Mouse (Mus musculus) layer of hippocampus, adult 2 months (tissue): ENCODE measurements around the gene Otulin. TPM values are rescaled to one million over a fixed set of nuclear protein-coding genes. Genes with fewer than 3 reads are reported as not detected.

ENCODE experiments used
- DNase-seq, 2 experiments: peaks; one replicate each; pipeline ENCODE4 v3.0.0; 2022; ENCODE audit warnings: low spot score in 2 of 2
- H3K27ac ChIP-seq: fragments of 200-600 bp; 2 replicates; pipeline ENCODE4 v1.8.1; 2022
- H3K4me3 ChIP-seq: fragments of 200-600 bp; 2 replicates; pipeline ENCODE4 v1.8.1; 2022; ENCODE audit warnings: mild to moderate bottlenecking
- CTCF ChIP-seq: fragments of 200-600 bp; conservative IDR thresholded peaks from 2 replicates; pipeline ENCODE4 v1.8.1; 2022; ENCODE audit warnings: antibody characterized with exemption, mild to moderate bottlenecking, moderate library complexity
- total RNA-seq, 2 experiments: library from RNA; stranded (reverse); gene quantifications; 2 replicates each; pipeline ENCODE4 v1.2.3; 2021

The Otulin gene
- total RNA-seq, 2 experiments from 2014 or later, result 19.4 to 23.1 TPM

DNA sequence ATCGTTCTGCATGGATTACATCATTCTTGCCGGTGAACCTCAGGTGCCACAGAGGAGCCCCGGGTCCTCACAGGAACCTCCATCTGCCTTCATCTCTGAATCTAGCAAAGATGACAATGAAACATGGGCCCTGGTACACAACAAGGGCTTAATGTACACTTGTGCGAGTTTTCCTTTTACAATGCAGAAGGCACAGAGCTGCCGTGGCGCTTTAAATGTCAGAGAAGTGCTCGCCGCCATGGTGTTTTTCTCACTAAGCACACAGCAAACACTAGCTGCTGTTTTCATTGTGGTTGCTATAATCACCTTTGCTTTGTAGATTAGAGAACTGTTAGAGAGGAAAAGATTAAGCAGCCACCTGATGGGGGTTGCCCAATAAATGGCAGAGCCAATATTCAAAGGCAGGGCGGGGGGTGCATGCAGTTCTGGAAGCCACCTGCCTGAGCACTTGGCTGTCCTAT, 37.5 kb upstream of the Otulin start:
- Histone ChIP-seq H3K27ac (no peak overlapping the region), H3K4me3 (no peak overlapping the region)
- no peak for DNase-seq
- TF ChIP-seq CTCF, result no peak

DNA sequence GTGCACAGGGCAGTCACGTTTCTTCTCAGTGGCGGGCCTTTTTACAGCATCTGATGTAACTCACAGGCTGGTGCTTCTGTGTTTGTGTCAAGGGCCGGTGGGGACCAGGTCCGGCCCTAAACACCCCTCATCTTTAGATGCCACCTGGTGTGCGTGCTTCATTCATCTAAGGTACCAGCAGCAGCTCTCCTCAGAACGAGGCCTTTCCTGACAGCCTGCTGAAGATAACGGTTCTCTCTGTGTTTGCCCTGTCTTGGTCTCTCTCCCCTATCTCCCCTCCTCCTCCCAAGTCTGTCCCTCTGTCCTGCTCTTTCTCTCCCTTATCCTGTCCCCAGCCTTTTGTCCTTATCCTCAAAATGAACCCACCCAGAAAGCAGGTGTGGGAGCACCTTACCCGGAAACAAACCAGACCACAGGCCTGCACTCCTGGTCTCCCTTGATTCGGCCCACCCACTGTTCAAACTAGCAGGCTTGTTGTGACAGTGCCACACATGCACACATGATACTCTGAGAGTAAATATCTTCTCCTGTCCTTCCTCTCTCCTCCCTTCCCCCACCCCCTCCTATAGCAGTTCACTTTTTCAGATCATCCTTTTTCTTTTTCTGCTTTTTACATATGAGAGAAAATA, 36.5 kb upstream of the Otulin start:
- TF ChIP-seq CTCF, result no peak
- no peak for DNase-seq
- no peak overlapping the region for H3K4me3 ChIP-seq
- 0 out of 2 replicates have a peak overlapping the region, but pooled peaks have one; percentile 7 for H3K27ac ChIP-seq

DNA sequence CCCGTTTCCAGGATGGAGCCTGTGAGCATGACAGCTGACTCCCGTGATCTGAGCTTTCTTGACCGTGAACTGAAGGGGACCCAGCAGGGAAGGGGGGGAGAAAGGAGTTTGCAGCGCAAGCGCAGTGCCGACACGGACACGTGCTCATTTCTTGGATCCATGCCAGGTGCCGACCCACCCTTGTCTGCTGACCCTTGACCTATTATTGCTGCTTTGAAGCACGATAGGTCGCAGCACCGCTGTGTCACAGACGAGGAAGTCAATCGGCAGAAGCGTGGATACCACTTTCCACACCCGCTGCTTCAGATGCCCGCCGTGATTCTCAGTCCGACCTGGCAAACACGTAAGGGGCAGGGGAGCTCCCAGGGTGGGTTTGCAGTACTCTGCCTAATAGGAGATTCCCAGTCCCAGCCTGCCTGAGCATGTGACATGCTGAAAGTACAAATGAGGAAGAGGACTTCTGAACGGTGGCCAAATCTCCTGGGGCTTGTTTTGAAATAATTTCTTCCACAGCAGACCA, 35.0 kb upstream of the Otulin start:
- no peak for DNase-seq
- peak overlapping the region; percentile 64 for H3K27ac ChIP-seq
- peak overlapping the region; percentile 17; the same call in 1 of the 2 replicates for H3K4me3 ChIP-seq
- no peak for TF ChIP-seq CTCF

DNA sequence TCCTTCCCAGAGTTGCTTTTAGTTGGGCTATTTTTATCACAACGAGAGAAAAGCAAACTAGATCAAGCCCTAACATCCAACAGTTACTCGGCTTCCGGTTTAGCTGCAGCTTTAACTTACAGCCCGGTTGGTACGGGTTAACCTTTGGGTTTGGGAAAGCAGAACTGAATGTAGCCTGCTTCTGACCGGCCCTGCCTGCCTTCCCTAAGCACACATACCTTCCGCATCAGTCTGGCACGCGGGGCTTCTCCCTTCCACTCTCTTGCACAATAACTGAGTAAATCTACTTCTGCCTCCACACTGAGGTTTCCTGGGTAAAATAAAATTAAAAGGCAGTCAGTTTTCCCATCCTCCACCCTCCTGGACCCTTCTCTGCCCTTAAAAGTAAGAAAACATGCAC, 33.6 kb upstream of the Otulin start:
- no peak for TF ChIP-seq CTCF
- DNase-seq, result no peak
- Histone ChIP-seq H3K4me3 (no peak overlapping the region), H3K27ac (0 out of 2 replicates have a peak overlapping the region, but pooled peaks have one; percentile 14)

DNA sequence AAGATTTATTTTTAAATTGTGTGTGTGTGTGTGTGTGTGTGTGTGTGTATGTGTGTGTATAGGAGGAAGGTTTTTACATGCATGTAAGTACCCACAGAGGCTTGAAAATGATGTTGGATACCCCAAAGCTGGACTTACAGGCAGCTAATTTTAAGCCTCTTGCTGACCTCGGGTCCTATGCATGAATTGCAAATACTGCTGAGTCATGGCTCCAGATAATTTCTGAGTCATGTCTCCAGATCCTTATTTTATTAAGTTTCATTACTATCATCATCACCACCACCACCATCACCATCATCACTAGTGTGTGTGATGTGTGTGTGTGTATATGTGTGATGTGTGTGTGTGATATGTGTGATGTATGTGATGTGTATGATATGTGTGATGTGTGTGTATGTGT, 32.2 kb upstream of the Otulin start:
- H3K4me3 ChIP-seq, result no peak overlapping the region
- no peak for TF ChIP-seq CTCF
- H3K27ac ChIP-seq, result no peak overlapping the region
- no peak for DNase-seq

DNA sequence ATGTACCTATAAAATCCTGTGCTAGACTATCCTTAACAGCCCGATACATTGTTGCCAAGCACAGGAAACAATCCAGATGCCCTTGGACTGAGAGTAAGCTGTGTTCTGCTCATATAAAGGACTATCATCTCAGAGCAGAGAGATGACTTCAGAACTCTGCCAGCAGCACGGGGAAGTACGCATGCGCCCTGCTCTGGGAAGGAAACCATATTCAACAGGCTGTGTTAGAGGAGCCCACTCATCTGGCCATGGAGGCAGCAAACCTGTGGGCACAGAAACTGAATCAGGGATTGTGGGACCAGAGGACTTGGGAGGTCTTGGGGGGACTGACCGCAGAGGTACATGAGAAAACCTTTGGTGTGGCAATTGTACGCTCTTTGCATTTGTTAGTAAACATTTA, 31.2 kb upstream of the Otulin start:
- Histone ChIP-seq H3K27ac (no peak overlapping the region), H3K4me3 (no peak overlapping the region)
- no peak for TF ChIP-seq CTCF
- DNase-seq, result no peak

DNA sequence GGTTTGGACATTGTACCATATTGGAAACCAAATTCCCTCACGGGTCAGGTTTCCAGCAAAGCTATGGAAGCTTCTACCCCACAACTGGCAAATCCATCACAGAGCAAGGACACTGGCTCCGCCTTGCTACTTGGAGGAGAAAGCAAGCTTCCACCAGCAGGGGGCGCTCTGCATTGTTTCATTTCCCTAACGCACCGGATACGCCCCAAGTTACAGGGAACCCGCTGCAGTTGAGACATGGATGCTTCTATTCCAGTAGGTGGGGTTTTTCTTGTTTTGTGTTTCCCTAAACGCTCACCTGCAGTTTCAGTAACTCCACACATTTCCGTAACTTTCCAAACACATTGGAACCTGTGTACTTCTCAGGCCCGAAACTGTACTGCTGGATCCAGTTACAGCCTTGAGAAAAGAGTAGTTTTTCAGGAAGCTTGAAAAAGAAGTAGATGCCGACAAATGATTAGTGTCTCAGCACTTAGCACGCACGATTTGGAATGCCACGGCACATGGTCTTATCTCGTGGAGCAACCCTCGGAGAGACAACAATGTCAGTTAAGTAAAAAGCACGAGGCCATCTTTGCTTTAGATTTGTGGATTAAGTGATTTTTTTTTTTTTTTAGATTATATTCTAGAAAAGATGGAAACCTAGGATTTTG, 29.2 kb upstream of the Otulin start:
- Histone ChIP-seq H3K4me3 (no peak overlapping the region), H3K27ac (no peak overlapping the region)
- peak; percentile 87 to 95 for DNase-seq
- peak; percentile 96 for TF ChIP-seq CTCF

DNA sequence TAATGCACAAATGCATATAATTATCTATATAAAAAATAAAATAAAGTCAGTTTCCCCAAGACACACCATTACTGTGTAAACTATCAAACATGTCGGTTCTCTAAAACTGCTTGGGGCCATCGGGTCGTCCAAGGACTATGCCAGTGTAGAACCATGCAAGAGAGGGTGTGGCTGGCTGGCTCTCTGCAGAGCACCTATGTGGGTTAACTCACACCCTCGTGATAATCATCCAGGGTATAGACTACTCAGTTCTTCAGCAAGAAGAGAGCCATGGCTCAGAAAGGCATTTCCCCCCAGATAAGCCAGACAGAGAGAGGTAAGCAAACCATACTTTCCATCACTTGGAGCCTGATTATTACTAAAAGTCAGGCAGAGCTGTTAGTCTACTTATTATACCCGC, 28.6 kb upstream of the Otulin start:
- DNase-seq, result no peak
- Histone ChIP-seq H3K27ac (no peak overlapping the region), H3K4me3 (no peak overlapping the region)
- no peak for TF ChIP-seq CTCF

DNA sequence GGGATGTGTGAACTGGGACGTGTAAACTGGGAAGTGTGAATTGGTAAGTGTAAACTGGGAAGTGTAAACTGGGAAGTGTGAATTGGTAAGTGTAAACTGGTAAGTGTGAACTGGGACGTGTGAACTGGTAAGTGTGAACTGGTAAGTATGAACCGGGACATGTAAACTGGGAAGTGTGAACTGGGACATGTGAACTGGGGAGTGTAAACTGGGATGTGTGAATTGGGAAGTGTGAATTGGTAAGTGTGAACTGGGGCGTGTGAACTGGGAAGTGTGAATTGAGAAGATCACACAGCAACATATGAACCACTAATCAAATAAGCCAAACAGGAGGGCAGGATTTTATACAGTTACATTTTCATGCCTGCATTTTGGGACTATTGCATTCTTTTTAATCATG, 27.9 kb upstream of the Otulin start:
- Histone ChIP-seq H3K4me3 (no peak overlapping the region), H3K27ac (no peak overlapping the region)
- no peak for TF ChIP-seq CTCF
- no peak for DNase-seq

DNA sequence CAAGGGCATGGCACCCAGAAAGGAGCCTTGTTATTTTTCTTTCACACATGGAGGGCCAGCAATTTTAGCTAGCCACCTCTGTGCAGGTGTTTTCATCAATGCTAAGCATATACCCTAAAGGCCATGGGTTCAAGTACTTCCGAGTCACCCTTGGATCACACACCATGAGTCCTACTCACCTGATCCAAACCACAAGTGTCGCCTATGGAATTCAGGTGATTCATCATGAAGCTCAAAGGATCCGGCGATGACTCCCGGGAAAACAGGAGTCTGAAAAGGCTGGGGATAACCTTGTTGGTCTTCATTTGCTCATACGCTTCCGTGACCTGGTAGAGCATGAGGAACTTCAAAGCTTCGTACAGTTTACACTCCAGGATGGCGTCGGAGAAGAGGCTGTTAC, 27.4 kb upstream of the Otulin start:
- no peak for TF ChIP-seq CTCF
- H3K27ac ChIP-seq, result no peak overlapping the region

DNA sequence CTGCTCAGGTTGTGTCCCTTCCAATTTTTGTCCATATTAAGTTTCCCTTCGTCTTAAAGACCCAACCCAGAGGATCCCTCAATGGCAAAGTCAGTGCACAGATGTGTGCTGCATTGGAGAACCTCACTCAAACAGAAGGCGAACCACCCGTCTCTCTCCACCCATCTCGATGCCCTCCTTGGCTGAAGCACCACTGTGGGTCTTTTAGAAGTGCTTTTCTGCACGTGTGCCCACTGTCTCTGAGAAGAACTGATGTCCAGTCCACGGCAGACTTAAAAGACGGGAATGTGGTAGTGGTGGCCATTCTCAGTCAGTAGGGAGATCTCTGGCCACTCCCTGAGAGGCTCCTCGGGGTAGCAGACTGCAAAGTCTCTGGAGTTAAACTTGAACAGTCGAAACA, 26.1 kb upstream of the Otulin start:
- H3K4me3 ChIP-seq, result no peak overlapping the region
- DNase-seq, result no peak
- no peak for TF ChIP-seq CTCF

More for the DNA sequence above, 27.4 kb upstream of the Otulin start:
- H3K4me3 ChIP-seq, result no peak overlapping the region
- no peak for DNase-seq

DNA sequence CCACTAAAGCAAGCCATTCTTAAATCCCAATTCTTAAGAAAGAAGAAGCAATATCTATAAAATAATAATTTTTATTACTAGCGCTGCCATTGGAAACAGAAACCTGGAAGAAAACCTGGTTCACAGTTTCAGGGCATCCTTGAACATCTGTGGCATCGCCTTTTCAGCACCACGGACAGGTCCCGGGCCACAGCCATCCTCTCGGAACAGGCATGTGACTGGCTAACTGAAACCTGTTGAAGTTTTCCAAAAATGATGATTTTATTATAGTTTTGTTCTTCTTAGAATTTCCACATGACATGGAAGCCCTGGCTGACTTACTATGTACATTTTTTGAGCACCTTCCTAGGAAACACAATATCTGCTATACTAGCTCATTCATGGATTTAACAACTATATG, 24.5 kb upstream of the Otulin start:
- Histone ChIP-seq H3K27ac (no peak overlapping the region), H3K4me3 (no peak overlapping the region)
- TF ChIP-seq CTCF, result no peak
- DNase-seq, result no peak

More for the DNA sequence above, 26.1 kb upstream of the Otulin start:
- H3K27ac ChIP-seq, result no peak overlapping the region

DNA sequence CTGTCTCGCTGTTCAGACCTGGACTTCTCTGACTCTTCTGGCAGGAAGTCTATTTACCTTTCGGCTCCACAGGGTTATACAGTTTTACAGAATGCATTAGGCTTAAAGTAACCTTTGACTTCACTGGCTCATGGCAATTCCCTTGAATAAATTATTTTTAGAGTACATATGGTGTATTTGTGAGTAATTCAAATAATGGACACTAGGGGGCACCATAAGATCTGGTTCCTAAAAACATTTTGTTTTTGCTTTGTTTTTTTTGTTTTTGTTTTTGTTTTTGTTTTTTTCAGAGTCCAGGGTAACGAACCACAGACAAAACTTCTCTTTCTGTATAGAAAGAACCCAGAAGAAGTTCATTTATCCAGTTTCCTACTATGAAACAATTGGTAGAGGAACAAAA, 17.2 kb upstream of the Otulin start:
- no peak for DNase-seq
- Histone ChIP-seq H3K27ac (no peak overlapping the region), H3K4me3 (no peak overlapping the region)
- peak; percentile 84 for TF ChIP-seq CTCF

DNA sequence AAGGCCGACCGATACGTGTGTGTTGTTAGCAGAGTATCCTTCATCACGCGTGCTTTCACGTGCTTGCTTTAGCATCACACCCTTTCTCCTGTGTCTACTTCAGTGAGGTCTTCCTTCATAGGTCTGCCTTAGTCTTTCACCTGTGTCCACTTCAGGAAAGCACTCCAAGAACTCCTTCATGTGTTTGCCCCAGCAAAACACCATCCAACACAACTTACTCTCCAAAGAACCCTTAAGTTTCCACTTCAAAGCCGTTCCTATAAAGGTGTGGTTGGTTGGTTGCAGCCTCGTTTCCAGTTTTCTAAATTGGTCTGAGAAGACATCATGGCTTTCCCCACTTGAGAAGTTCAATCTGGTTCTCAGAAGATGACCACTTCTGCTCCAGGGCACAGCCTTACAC, 16.2 kb upstream of the Otulin start:
- TF ChIP-seq CTCF, result no peak
- H3K27ac ChIP-seq, result no peak overlapping the region
- no peak for DNase-seq
- no peak overlapping the region for H3K4me3 ChIP-seq
